Mouse (Mus musculus) frontal cortex, postnatal 36 days (tissue): ENCODE results near the gene Klhl22.
"Not testable (repeated sequence)": the region's sequence is repeated elsewhere in the genome, so short reads cannot be mapped to it uniquely, and the experiment has no call there.

Experiments used
- DNase-seq, 2 experiments: peaks; one replicate each; pipeline ENCODE4 v3.0.0; 2022; ENCODE audit warnings: low spot score in 2 of 2

Klhl22 gene

DNA sequence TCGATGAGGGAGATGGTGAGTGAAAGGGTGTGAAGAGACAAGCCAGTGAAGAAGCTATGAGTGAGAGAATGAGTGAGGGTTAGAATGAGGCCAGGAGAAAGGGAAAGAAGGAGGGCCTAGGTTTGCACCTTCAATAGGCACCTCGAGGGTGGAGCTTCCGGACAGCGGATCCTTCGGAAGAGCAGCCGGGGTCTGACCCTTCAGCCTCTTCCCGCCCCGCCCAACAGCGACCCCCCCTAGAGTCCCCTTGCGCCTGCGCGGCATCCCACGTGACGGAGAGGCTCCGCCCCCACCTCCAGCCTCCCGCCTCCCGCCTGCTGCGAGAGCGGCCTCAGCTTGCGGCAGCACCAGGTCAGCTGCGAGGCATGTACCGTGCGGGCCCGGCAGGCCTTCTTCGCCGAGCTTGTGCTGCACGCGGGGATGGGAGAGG, at the start of gene Klhl22:
Gene Klhl22 (plus strand): TSS at position 275 of the 430 bp plus-strand sequence.
- DNase-seq, result peak; percentile 86 to 89

GRCm38 (mm10) chr16:17717791-17718190, 41.6 kb upstream of the Klhl22 start:
- DNase-seq, result no peak

DNA sequence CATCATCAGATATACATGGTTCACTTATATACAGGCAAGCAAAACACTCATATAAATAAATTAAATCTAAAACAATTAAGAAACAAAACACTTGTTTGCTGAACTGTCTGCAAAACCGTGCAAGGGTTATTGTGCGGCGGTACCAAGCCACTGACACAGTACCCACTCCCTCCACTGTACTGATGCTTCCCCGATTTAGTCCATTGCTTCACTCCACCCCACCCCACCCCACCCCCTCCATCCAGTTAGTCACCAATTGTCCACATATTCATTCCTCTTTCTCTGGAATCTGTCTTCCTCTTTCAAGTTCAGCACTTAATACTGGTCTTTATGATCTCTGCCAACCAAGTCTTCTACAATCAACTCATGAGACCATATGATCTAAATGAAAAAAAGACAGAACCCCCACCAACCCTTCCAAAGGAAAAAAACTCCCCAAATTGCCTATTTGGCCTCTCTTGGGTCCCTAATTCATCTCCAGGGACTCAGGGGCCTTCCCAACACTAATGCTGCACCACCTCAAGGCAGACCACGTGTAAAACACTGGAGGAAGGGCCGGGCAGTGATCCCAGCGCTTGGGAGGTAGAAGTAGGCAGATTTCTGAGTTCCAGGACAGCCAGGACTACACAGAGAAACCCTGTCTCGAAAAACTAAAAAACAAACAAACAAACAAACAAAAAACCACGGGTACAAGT, 38.2 kb upstream of the Klhl22 start:
- DNase-seq, result no peak

DNA sequence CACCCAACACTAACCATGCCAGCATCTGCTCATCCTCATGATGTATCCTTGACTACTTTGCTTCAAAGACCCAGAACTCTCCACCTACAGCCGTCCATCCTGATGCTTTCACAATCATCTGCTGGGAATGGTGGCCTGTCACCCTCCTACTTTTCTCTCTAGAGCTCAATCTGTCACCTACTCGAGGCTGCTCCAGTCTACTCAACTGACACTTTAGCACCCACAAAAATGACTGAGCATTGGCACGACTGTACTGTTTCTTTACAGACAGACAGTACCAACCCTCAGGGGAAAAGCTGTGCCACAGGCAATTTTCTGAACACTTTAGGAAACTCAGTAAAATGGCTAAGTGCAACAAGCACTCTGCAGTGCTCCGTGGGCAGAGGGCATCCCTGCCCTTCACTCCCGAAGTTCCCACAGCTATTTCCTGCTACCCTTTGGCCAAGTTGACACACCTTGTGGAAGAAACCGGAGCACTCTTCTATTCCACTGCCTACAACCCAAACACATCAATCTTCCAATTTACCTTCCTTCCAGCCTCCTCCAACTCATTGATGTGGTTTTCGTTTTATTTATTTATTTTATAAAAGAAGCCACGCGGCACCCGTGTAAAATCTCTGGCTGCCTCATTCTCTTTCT, 37.5 kb upstream of the Klhl22 start:
- DNase-seq, result peak; percentile 28 to 51

DNA sequence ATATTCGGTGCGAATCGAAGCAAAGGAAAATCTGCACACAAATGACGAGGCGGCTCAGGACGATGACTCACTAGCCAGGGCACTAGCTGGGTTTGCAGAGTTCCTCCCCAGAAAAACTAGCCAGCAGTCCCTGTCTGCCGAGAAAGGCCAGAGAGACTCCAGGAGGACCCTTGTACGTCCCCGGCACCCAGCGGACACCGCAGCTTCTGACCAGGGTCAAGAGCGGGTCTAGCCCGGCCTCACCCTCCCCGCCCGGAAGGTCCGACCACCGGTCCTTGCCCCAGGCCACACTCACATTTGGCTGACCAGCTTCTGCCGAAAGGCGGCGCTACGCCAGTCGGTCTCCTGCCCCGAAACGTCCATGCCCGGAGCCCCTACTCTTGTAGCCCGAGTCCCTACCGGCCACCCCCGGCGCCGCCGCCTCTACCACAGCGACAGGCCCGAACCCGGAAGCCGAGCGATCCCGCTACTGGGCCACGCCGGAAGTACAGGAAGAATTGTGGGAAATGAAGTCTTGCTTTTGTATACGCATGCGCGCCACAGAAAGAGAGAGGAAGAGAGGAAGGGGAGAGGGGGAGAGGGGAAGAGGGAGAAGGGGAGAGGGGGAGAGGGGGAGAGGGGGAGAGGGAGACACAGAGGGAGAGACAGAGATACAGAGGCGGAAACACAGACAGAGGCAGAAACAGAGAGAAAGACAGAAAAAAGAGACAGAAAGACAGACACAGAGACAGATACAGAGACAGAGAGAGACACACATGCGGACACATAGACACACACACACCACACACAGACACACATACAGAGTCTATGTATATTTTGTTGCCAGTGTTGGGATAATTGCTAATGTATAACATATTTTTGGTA, 36.7 kb upstream of the Klhl22 start:
- DNase-seq, result peak; percentile 89 to 90

DNA sequence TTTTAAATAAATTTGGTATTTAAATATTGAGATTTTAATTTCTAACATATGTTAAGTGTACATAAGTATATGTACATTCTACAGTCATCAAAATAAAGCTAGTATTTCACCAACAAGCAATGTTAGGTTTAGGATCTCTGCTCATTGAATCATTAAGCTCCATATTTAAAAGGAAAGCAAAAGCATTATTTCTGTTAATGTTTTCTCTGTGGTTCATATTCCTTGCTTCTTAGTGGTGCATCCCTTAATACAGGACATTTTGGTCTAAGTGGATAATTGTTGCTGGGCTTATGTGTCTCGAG, 36.1 kb upstream of the Klhl22 start:
- DNase-seq, result no peak

GRCm38 (mm10) chr16:17724448-17724847, 35.0 kb upstream of the Klhl22 start:
- DNase-seq, result no peak

DNA sequence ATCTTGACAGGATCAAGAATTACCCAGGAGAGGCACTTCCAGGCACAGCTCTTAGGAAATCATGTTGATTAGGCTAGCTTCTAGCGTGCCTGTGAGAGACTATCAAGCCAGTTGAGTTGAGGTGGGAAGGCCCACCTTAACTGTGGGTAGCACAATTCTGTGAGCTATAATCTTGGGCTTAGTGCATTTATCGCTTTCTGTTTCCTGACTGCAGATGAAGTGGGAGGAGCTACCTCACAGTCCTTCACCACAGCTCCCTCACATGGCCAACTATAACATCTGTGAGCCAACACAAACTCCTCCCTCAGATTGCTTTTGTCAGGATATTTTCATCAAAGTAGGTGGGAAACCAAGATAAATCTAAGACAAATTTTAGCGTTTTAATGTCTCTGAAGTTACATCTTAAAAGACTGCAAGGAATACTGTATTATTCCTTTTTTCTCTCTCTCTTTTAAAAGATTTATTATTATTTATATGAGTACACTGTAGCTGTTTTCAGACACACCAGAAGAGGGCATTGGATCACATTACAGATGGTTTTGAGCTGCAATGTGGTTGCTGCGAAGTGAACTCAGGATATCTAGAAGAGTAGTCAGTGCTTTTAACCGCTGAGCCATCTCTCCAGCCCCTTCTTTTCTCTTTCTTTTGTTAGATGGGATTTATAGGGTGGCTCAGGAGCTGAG, 32.1 kb upstream of the Klhl22 start:
- peak in 1 of 2 experiments; percentile 20 for DNase-seq

DNA sequence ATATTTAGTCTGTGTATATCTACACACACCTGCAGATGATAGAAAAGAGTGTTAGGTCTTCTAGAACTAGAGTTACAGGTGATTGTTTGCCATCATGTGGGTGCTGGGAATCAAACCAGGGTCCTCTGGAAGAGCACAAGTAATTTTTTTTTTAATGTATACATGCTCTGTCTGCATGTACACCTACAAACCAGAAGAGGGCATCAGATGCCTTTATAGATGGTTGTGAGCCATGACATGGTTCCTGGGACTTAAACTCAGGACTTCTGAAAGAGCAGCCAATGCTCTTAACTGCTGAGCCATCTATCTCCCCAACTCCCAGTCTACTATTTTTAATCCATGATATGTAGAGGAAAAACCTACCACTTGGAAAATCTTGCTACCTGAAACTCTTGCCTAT, 29.4 kb upstream of the Klhl22 start:
- no peak for DNase-seq

GRCm38 (mm10) chr16:17732021-17732420, 27.4 kb upstream of the Klhl22 start:
- no peak for DNase-seq

- no peak for DNase-seq
These were observed 27.0 kb upstream of the Klhl22 start for GRCm38 (mm10) chr16:17732431-17732830.

GRCm38 (mm10) chr16:17732841-17733340, 26.5 kb upstream of the Klhl22 start, which contains the start of gene Med15:
Gene Med15 (minus strand): TSS chr16:17732891.
- no peak for DNase-seq

- DNase-seq, result no peak
These were observed 25.8 kb upstream of the Klhl22 start for GRCm38 (mm10) chr16:17733646-17734045.

GRCm38 (mm10) chr16:17734872-17735271, 24.5 kb upstream of the Klhl22 start:
- DNase-seq, result not testable (repeated sequence)

- no peak for DNase-seq
These were observed 23.3 kb upstream of the Klhl22 start for GRCm38 (mm10) chr16:17736156-17736555.

DNA sequence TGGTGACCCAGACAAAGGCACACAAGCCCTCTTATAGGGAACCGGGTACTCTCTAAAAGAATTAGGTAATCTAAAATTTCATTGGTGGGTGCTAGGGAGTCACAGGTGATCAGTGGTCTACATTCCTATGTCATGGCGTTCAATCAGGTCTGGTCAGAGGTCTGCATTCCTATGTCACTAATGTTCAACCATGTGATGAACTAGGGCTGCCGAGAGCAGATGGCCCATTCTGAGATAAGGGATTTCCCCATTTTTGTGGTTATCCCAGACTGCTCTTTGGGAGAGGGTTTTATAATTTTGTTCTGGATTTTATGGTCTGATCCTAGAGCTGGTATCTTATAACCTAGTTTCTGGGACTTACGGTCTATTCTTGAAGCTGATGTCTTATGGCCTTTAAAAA, 19.3 kb upstream of the Klhl22 start:
- no peak for DNase-seq

DNA sequence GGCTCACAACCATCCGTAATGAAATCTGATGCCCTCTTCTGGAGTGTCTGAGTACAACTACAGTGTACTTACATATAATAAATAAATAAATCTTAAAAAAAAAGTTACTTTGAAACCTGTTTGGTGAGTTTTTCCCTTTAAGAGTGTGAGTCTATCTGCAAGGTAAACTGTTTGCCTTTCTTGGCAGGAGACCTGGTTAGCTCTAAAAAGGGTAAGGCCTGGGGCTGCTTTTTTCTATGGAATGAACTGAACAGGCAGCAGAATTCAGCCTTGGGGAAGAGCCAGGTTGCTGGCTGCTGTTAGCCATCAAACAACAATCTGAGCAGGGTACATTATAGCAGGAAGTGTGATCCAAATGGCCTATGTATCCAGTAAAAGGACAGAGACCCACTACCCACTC, 16.6 kb upstream of the Klhl22 start:
- DNase-seq, result no peak

DNA sequence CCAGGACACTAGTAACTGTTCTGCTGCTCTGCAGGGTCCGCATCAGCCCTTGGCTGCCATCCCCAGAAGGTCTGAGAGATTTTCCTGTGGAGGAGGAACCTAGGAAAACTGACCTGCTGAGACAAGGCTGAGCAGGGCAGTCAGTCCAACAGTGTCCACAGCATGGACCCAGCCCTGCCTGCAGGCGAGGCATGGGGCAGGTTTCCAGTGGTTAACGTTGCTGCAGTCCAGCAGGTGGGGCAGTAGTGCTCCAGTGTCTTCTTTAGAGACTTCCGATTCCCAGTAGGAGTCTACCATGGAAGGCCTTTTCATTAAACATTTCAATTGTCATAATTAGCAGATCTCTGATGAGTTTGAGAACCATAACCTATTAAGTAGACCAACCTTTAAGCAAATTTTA, 16.1 kb upstream of the Klhl22 start:
- no peak for DNase-seq

DNA sequence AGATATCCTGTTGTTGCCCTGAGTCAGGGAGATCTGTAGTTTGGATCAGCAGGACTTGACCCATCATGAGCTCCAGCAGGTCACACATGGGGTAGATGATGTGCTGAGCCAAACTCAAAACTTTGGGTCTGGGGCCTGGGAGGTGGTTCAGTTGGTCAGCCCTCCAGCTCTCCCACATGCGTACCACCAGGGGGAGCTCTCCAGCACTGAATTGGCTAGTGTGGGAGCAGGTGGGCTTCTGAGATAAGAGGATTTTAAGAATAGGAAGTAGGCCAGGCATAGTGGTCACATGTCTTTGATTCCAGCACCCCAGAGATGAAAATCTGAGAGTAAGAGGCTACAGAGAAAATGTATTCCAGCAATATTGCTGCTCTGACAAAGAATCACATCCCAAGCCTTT, 14.9 kb upstream of the Klhl22 start:
- no peak for DNase-seq

DNA sequence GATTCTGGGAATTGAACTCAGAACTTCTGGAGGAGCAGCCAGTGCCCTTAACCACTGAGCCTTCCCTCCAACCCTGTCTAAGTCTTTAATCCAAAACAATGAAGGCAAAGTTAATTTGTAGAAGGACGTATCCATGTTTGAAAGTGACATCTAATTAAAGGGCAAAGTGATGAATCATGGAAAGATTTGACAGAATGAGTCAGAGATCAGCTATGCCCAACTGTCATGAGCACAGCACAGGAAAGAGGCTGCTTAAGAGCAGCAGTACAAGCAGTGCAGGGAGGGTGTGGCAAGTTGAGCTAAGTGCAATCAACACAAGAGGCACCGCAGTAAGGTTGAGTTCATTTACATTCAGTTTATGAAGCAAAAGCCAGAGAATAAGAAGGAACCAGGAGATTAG, 14.4 kb upstream of the Klhl22 start:
- no peak for DNase-seq

DNA sequence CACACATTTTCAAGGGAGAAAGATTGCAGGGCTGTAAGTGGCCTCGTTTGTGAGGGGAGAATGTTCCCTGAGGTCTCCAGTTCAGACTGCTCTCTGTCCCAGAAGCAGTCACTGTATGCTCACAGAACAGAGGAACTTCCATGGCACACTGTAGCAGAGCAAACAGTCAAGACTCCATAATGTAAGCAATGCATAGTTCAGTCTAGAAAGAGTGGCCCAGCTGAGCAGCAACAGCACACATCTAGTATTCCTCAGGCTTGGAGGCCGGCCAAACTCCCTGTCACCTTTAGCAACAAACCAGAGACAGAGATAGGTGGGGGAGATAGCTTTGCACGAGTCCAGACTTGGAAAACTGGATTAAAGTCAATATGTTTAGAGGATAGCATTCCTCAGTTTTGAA, 6.4 kb upstream of the Klhl22 start:
- no peak for DNase-seq

GRCm38 (mm10) chr16:17753686-17754085, 5.7 kb upstream of the Klhl22 start:
- DNase-seq, result no peak
